Mouse (Mus musculus): Measurements from ENCODE around the gene Dennd1c.

Gene Dennd1c

DNA sequence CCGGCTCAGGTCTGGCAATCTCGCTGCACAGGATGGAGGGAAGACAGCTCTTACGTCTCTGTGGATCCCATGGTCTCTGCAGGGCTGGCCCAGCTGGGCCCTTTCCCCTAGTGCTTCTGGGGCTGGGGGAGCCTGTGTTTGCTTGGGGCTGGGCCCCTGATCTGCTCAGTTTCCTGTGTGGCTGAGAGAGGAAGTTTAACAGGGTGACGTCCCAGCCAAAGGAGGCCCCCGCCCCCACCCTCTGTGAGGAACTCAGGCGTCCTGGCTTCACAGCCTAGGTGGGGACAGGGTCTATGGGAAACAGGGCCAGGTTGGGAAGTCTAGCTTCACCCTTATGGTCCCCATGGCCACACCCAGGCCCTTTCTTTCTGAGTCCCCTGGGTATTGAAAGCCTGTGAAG, at the start of gene Dennd1c:
Gene Dennd1c, minus strand, starts transcription at position 179 of the 400 bp plus-strand sequence.
- no peak for DNase-seq (ENCODE audit: low spot score)

DNA sequence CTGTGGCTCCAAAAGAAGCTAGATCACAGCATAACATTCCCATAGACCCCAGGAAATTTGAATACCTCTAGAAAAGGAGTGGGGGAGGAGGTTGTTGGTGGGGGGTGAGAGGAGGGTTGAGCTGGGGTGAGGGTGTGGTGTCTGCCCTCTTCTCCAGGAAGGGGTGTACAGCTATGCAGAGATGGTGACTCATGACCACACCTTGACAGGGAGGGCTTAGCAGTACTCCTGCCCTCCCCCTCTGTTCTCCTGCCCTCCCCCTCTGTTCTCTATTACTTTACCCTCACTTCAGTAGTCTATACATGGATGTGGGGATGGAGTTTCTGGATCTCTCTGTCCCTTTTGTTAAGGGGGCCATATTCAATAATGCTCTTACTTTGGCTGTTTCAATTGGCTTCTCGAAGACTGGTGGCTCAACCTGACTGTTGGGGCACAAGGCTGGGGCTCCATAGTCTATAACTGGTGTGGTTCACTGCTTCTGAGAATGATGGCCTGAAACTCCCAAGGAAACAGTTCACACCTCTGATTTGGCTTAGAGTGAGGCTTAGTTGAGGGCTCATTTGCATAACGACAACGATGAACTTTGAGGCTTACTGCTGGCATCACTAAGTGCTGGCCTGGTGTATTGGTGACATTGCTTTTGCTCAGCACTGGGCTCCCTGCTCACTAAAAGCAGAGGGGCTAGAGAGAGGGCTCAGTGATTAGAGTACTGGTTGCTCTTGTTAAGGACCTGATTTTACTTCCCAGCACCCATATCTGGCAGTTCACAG, 47.7 kb upstream of the Dennd1c start:
- DNase-seq (ENCODE audit: low spot score), result no peak

DNA sequence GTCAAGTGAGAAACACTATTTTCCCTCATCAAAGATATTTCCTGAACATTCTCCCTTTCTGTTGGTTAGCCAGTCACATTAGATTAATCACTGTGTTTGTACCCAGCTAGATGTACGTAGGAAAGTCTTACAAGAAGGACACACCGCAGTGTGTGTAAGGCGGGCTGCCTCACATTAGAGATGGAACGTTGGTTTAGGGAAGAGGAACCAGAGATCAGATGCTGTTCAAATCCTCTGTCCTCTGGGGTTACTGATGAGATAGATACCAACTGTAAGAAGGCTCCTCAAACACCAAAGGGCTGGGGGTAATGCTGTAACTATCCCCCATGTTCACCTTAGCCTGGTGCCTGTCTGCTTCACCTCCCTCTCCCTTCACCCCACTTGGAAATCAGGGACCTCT, 46.5 kb upstream of the Dennd1c start:
- no peak for DNase-seq (ENCODE audit: low spot score)

DNA sequence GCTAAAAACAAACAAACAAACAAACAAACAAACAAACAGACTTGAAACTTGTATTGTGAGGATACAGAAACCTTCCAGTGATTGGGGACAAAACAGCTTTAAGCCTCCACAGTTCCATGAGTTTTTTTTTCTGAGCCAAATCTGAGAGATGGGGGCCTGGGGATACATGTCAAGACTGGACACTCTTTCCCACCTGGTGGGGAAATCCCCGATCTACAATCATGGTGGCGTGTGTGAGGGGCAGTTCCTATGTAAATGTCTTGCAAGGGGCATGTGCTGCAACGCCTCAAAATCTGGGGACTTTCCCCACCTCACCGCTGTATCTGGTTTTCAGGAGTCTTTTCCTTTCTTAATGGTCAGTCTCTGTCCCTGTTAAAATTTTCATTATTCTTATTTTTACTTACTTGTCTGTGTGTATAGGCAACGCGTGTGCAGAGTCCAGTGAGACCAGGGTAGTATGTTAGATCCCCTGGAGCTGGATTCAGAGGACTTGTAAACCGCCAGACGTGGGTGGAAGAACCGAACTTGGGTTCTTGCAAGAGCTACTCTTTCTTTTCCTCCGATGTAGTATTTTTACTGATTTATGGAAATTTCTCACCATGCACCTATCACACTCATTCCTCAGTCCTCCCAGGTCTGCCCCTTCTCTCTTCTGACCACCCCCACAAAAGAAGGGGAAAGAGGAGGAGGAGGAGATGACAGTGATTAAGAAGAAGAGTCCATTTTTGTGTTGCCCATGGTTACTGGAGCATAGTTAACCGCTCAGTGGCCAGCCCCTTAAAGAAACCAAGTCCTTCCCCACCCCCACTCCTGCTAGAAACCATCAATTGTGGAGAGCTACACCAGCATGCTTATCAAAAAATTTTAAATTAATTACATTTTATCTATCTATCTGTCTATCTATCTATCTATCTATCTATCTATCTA, 45.1 kb upstream of the Dennd1c start:
- DNase-seq (ENCODE audit: low spot score), result no peak

DNA sequence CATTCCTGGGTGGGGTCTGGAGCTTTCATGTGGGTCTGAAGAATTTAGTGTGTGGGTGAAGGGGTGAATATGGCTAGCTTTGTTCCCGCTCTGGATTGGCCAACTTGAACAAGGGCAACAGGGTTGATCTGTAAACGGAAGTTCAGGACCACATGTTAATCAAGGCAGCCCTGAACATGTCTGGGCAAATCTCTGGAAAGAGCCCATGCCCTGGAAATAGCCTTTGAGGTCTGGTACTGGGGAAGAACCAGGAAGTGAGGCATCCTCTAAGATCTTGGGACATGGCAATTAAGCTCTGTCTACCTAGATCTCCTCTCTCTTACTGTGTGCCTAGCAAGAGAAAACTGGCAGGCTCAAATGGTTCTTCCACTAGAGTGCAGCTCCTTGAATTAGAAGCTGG, 43.5 kb upstream of the Dennd1c start:
- no peak for DNase-seq (ENCODE audit: low spot score)

DNA sequence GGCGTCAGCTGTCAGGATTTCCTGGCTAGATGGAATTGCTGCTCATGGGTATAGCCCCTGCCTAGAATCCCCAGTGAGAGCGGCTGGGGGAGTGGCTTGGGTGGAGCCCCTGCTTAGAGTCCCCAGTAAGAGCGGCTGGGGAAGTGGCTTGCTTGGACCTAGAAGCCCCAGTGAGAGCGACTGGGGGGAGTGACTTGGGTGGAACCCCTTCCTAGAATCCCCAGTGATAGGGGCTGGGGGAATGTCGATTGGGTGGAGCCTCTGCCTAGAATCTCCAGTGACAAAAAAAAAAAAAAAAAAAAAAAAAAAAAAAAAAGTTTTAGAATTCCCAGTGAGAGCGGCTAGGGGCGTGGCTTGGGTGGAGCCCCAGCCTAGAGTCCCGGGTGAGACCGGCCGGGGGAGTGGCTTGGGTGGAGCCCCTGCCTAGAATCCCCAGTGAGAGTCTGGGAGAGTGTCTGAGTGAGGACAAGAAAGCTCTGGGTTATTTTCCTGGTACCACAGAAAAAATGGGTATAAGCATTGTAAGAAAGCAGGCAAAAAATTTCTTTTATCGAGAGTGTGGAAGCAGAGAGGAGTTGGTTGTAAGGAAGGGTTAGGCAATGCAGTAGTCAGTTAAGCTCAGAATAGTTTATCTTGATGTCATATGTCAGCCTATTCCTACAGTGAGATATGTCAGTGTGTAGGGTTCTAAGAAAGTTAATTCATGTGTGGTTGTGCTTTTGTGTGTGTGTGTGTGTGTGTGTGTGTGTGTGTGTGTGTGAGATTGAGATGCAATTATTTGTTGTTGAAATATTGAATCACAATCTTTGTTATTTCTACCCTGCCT, 40.4 kb upstream of the Dennd1c start:
- peak; percentile 79 for DNase-seq (ENCODE audit: low spot score)

DNA sequence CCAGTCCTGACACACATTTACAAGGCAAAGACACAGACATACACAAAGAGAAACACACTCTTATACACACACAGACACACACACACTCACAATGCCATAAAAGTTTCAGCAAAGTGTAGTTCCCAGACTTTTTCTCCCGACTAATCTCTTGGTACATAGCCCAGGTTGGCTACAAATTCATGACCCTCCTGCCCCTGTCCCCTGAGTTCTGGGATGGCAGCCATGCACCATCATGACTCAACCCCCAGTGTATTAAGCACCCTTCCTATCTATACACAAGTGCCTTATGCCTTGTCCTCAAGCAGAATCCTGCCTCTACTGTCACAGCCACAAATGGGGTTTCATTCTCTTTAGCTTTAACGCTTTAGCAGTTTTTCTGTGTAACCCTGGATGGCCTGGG, 38.5 kb upstream of the Dennd1c start:
- no peak for DNase-seq (ENCODE audit: low spot score)

DNA sequence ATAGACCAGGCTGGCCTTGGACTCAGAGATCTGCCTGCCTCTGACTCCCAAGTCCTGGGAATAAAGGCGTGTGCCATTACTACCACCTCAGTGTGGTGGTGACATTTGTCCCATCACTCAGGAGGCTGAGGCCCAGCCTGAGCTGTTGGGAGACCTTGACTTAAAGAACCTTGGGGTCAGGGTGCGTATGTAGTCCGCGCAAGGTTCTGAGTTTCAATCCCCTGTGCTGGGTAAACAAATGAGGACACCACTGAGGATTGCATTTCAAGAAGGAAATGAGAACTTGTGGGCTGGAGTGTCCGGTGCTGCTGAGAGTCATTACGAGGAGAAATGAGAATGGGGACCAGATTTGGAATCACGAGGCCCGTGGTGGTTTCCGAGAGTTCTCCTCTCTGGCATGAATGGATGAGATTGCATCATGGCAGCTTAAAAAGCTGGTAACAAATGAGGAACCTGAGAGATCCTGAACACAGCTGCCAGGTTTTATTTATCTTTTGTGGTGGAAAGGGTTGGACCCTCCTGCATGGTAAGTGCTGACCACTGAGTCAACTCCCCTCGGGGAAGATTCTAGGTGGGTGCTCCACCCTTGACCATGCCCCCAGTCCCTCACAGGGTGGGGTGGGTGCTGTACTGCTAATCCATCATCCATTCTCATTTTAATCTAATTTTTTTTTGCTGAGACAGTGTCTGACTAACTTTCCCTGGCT, 34.6 kb upstream of the Dennd1c start:
- DNase-seq (ENCODE audit: low spot score), result no peak

DNA sequence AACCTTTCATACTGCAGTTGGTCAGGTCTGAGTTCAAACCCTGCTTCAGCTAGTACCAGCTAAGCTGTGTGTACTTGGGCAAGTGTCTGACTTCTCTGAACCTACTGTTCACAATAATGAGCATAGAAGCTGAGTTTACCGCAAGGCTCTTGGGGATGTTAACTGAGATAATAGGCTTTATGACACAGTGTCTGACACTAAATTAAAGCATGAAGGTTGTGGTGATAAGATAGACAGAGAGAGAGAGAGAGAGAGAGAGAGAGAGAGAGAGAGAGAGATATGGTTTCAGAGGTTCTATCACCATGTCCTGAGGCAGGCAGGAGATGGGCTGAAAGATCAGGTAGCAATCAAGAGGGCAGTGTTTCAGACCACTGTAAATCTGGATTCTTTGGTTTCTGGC, 31.7 kb upstream of the Dennd1c start:
- no peak for DNase-seq (ENCODE audit: low spot score)

DNA sequence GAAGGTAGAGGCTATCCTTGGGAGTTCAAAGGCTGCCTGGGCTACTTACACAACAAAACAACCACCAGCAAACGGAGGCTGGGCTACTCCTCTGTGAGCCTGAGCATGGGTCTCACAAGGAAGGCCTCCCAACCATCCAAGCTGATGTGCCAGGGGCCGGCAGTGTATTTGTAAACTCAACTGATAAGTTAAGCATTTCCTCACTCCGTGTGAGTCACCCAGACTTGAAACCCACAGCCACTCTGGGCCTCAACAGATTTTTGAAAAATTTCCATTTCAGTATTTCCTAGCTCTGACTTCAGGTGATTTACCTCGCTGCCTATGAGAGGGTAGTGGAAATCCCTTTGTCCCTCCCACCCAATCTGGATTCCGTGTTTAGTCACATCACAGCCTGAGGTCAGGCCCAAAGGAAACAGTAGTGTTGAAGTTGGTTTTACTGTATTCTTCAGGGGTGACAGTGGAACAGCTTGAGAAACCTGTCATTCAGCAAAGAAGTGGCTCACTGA, 30.4 kb upstream of the Dennd1c start:
- no peak for DNase-seq (ENCODE audit: low spot score)

DNA sequence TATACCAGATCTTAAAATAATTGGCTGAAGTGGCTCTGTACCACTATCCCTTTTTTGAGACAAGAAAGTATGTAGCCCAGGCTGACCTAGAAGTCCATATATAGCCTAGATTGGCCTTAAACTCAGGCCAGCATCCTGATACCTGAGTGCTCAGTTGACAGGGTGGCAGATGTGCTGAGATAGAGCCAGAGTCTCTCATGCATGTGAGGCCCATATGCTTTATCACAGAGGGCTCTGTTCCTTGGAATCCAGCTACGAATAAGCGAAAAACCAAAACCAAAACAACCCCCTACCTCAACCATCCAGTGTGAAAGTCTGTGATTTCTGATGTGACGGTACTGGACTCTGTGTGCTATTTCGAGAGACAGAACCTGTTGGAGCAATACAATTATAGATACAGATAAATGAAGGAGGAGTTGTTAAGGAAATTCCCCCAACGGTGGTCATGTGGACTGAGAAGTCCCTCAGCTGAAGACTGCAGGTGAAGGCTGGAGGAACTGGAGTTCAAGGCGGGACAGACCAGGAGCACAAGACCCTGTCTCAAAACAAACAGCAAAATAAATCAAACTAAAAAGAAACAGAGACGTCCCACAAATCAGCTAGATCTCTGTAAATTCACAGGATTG, 29.8 kb upstream of the Dennd1c start:
- no peak for DNase-seq (ENCODE audit: low spot score)

DNA sequence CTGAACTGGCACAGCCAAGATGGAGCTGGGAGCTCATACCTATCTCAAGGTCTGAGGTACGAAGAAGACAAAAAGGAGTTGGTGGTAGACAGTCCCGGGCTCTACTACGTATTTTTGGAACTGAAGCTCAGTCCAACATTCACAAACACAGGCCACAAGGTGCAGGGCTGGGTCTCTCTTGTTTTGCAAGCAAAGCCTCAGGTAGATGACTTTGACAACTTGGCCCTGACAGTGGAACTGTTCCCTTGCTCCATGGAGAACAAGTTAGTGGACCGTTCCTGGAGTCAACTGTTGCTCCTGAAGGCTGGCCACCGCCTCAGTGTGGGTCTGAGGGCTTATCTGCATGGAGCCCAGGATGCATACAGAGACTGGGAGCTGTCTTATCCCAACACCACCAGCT, 28.8 kb upstream of the Dennd1c start:
- no peak for DNase-seq (ENCODE audit: low spot score)

DNA sequence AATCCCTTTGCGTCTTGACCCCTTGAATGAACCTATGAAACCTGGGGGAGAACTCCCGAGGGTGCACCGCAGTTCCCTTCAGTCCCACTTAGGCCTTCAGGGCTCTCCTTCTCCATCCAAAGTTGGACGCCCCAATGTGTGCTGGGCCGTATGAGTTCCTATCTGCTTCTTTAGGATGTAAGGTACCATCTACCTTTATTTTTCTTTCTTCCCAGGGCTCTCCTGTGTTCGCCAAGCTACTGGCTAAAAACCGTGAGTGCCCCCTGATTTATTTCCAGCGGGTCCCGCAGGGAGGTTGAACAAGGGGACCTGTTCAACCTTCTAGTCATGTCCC, 27.7 kb upstream of the Dennd1c start:
- DNase-seq (ENCODE audit: low spot score), result no peak

DNA sequence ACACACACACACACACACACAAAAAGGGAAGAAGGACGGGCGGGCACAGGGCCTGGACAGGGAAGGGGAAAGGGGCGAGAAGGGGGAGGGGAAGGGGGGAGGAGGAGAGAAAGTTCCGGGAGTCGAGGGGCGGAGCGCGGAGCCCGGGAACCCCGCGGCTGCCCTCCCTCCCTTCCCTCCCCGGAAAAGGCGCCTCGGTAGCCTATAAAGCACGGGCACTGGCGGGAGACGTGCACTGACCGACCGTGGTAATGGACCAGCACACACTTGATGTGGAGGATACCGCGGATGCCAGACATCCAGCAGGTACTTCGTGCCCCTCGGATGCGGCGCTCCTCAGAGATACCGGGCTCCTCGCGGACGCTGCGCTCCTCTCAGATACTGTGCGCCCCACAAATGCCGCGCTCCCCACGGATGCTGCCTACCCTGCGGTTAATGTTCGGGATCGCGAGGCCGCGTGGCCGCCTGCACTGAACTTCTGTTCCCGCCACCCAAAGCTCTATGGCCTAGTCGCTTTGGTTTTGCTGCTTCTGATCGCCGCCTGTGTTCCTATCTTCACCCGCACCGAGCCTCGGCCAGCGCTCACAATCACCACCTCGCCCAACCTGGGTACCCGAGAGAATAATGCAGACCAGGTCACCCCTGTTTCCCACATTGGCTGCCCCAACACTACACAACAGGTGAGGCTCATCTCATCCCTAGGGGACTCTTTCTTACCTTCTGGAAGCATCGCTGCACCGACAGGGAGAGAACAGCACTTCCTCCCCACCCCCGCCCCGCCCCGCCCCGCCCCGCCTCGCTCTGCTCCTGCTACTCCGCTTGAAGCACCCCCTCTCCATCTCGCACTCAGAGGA, 27.1 kb upstream of the Dennd1c start, which contains the start of gene Tnfsf9:
Gene Tnfsf9, plus strand, starts transcription at position 145 of the 854 bp plus-strand sequence.
- DNase-seq (ENCODE audit: low spot score), result peak; percentile 72

DNA sequence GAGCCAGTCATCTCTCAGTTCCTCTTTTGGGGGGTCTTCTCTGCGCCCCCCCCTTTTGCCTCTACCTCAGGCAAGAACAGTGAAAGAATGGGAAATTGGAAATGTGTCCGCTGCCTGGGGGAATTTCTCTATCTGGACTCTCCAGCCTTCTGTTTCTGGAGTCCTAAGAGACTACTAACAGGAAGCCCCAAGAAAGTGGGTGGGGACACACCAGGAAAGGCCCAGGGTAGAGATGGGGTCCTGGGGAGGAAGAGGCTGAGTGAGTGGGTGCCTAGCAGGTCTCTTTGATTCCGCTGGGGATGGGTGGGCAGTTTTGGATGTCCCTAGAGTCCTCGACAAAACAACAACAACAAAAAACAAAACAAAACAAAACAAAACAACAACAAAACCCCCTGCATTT, 26.2 kb upstream of the Dennd1c start:
- no peak for DNase-seq (ENCODE audit: low spot score)

DNA sequence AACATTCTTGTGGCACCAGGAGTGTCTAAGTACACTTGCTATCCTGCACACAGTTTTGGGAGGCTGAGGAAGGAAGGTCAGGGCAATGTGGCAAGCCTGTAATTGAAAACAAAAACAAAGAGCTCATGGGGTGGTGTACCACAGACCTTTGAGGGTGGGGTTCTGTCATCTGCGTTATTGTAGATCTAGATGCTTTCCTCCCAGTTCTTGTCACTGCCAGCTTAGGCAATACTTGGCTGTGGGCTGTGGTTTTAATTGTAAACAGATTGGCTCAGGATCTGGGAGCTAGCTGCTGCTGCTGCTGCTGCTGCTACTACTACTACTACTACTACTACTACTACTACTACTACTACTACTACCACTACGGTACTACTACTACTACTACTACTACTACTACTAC, 24.0 kb upstream of the Dennd1c start:
- no peak for DNase-seq (ENCODE audit: low spot score)

DNA sequence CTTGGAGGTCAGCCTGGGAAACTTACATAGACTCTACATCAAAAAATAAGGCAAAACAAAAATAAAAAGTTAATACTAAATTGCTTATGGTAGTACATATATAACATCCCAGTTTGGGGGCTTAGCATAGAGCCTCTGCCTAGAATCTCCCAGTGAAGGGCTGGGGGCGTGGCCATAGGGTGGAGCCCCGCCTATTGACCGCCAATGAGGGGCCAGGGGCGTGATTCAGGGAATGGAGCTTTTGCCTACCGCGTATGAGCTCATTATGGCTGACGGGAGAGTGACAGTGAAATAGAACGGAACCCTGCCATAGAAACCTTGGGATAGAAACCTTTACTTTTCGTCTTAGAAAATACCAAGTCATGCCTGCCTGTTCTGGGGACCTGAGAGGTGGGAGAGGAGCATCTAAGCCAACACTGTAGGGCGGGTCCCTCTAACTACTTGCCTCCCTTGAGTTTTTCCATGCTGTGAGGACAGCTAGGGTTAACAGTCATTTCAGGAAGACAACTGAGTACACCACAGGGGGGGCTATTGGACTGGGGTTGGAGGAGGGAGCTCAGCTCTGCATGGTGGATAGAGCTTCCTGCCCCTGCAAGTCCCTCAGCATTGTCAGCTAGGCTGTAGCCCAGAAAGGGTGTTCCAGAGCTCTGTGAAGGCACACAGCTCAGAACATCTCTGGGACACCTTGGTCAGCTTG, 21.5 kb upstream of the Dennd1c start:
- peak; percentile 60 for DNase-seq (ENCODE audit: low spot score)

DNA sequence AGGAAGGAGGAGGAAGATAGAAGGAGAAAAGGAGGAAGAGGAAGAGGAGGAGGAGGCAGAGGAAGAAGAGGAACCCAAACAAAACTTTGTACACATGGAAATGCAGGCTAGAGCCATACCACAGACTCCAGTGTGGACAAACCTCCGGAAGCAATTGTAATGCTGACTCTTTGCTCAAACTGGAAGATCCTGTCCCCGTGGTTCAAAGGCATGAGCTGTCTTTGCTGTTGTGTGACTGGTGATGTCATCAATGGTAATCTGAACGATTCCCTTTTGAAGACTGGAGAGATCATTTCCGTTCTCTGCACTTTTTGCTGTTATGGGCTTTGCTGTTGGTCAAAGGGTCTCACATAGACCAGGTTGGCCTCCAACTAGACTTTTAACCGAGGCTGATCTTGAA, 20.0 kb upstream of the Dennd1c start:
- no peak for DNase-seq (ENCODE audit: low spot score)

DNA sequence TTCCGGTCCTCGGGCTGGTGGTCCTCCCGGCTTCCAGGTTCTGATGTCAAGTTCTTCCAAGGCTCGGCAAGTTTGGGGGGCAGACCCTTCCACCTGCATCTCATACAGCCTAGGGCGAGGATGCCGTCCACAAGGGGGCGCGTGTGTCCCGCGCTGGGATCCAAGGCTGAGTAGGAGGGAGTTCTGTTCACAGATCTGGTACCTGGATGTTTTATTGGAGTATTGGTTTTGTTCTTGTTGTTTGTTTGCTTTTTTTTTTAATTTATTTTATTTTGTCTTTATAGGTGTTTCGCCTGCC, 18.3 kb upstream of the Dennd1c start:
- peak; percentile 88 for DNase-seq (ENCODE audit: low spot score)
